Mouse (Mus musculus) liver, adult 2 months (tissue): Measurements from ENCODE around the gene Rnf20. TPM values are rescaled to one million over a fixed set of nuclear protein-coding genes. Genes with fewer than 3 reads are reported as not detected.

Experiments used
- DNase-seq: peaks from one replicate; pipeline ENCODE4 v3.0.0-alpha.2; 2011; ENCODE audit warnings: low read depth, low spot score; ENCODE audit errors: extremely low read depth
- H3K27ac ChIP-seq: fragments of 200-500 bp; replicated peaks from 2 replicates; pipeline ENCODE4 v1.5.1; 2012; ENCODE audit warnings: low read depth, mild to moderate bottlenecking, control low read depth, inconsistent platforms, low read length; ENCODE audit not compliant: insufficient read depth
- H3K27me3 ChIP-seq: fragments of 200-500 bp; 2 replicates; pipeline ENCODE4 v1.6.1; 2012; ENCODE audit warnings: mild to moderate bottlenecking, moderate library complexity, low read length, inconsistent platforms; ENCODE audit not compliant: control insufficient read depth, insufficient read depth
- H3K36me3 ChIP-seq: fragments of 200-500 bp; 2 replicates; pipeline ENCODE4 v1.6.1; 2012; ENCODE audit warnings: low read length, inconsistent platforms; ENCODE audit not compliant: control insufficient read depth, insufficient read depth
- H3K4me1 ChIP-seq: fragments of 200-500 bp; 2 replicates; pipeline ENCODE4 v1.6.1; 2011; ENCODE audit warnings: low read length; ENCODE audit not compliant: control insufficient read depth, insufficient read depth
- H3K4me3 ChIP-seq: fragments of 200-500 bp; 2 replicates; pipeline ENCODE4 v1.5.1; 2011; ENCODE audit warnings: low read depth, mild to moderate bottlenecking, control low read depth, low read length, moderate library complexity; ENCODE audit not compliant: insufficient read depth
- H3K79me2 ChIP-seq: fragments of 200-500 bp; 2 replicates; pipeline ENCODE4 v1.6.1; 2012; ENCODE audit warnings: inconsistent platforms, mild to moderate bottlenecking, low read length, moderate library complexity; ENCODE audit not compliant: control insufficient read depth, insufficient read depth
- H3K9ac ChIP-seq: fragments of 200-500 bp; 2 replicates; pipeline ENCODE4 v1.6.1; 2012; ENCODE audit warnings: low read depth, mild to moderate bottlenecking, control low read depth, inconsistent platforms, low read length
- CTCF ChIP-seq: fragments of 200-500 bp; IDR thresholded peaks from 2 replicates; pipeline ENCODE4 v1.5.1; 2011; ENCODE audit warnings: low read depth, low read length, control low read depth
- POLR2A ChIP-seq: fragments of 200-500 bp; IDR thresholded peaks from 2 replicates; pipeline ENCODE4 v1.6.1; 2011; ENCODE audit warnings: low read length, control low read depth; ENCODE audit not compliant: insufficient read depth; ENCODE audit errors: extremely low read depth
- WGBS: fragments of 180-500 bp; shearing (Covaris S2); methylation state at CpG from one replicate; pipeline ENCODE4 v1.1.7; 2018; 5-methylcytosine and 5-hydroxymethylcytosine counted together
- polyA plus RNA-seq: library from polyadenylated mRNA; depleted of rRNA; stranded (reverse); fragments of >200 nt; gene quantifications from 2 replicates; pipeline ENCODE4 v1.2.3, GENCODE M21; 2012
- total RNA-seq: library from RNA; depleted of rRNA; stranded (reverse); fragments of >200 nt; gene quantifications from 2 replicates; pipeline ENCODE4 v1.2.3, GENCODE M21; 2014

The Rnf20 gene
- total and polyA plus RNA-seq, 2 experiments = 8.5 to 18.3 TPM

GRCm38 (mm10) chr4:49664850-49665249 lies 33.0 kb downstream of the Rnf20 start:
- Histone ChIP-seq H3K4me1 (no peaks in the 10 kb centered on the region), H3K27me3 (no peaks in the 10 kb centered on the region), H3K27ac (no peak overlapping the region), H3K4me3 (no peak overlapping the region), H3K9ac (no peak overlapping the region), H3K79me2 (no peaks in the 10 kb centered on the region), H3K36me3 (peaks cover 15% of the 10 kb centered on the region)
- TF ChIP-seq CTCF (no peak), POLR2A (no peak)
- DNase-seq = no peak
- WGBS = 93% methylated on average over 5 of the region's 5 CpGs

- no peaks in the 10 kb centered on the region for H3K27me3 ChIP-seq
- WGBS = 80% methylated on average over 6 of the region's 6 CpGs
- H3K27ac ChIP-seq = no peak overlapping the region
- no peaks in the 10 kb centered on the region for H3K36me3 ChIP-seq
- no peak for DNase-seq
- no peaks in the 10 kb centered on the region for H3K4me1 ChIP-seq
- H3K9ac ChIP-seq = no peak overlapping the region
- H3K79me2 ChIP-seq = no peaks in the 10 kb centered on the region
- TF ChIP-seq CTCF = no peak
- TF ChIP-seq POLR2A = no peak
- H3K4me3 ChIP-seq = no peak overlapping the region
Measured at GRCm38 (mm10) chr4:49676071-49676470, 44.3 kb downstream of the Rnf20 start.

- H3K4me1 ChIP-seq = no peaks in the 10 kb centered on the region
- no peaks in the 10 kb centered on the region for H3K27me3 ChIP-seq
- H3K27ac ChIP-seq = no peak overlapping the region
- H3K9ac ChIP-seq = no peak overlapping the region
- WGBS = 65% methylated on average over 7 of the region's 7 CpGs
- no peaks in the 10 kb centered on the region for H3K79me2 ChIP-seq
- no peak overlapping the region for H3K4me3 ChIP-seq
- DNase-seq = no peak
- TF ChIP-seq CTCF (no peak), POLR2A (no peak)
- H3K36me3 ChIP-seq = no peaks in the 10 kb centered on the region
Measured at GRCm38 (mm10) chr4:49676790-49677189, 45.0 kb downstream of the Rnf20 start.

GRCm38 (mm10) chr4:49680171-49680875 lies 48.5 kb downstream of the Rnf20 start:
- Histone ChIP-seq H3K27ac (no peak overlapping the region), H3K36me3 (no peaks in the 10 kb centered on the region), H3K9ac (no peak overlapping the region), H3K4me1 (no peaks in the 10 kb centered on the region), H3K4me3 (no peak overlapping the region), H3K79me2 (no peaks in the 10 kb centered on the region), H3K27me3 (no peaks in the 10 kb centered on the region)
- no peak for TF ChIP-seq CTCF
- TF ChIP-seq POLR2A = no peak
- DNase-seq = no peak
- 91% methylated on average over 11 of the region's 11 CpGs for WGBS

- H3K36me3 ChIP-seq = no peaks in the 10 kb centered on the region
- TF ChIP-seq CTCF (no peak), POLR2A (no peak)
- no peak within 1 kb of the TSS for H3K27ac ChIP-seq
- no peak for DNase-seq
- H3K4me3 ChIP-seq = no peak within 1 kb of the TSS
- H3K9ac ChIP-seq = no peak within 1 kb of the TSS
- no peaks in the 10 kb centered on the region for H3K79me2 ChIP-seq
- 75% methylated on average over 13 of the region's 13 CpGs for WGBS
- H3K27me3 ChIP-seq = no peaks in the 10 kb centered on the region
- H3K4me1 ChIP-seq = no peaks in the 10 kb centered on the region
Measured at GRCm38 (mm10) chr4:49681812-49682211, 50.0 kb downstream of the Rnf20 start, which contains the start of gene Ppp3r2. Ppp3r2 (minus strand) TSS chr4:49682024.

GRCm38 (mm10) chr4:49688594-49689288 lies 56.9 kb downstream of the Rnf20 start:
- H3K27ac ChIP-seq = no peak overlapping the region
- no peaks in the 10 kb centered on the region for H3K79me2 ChIP-seq
- H3K4me1 ChIP-seq = no peaks in the 10 kb centered on the region; the same call in 1 of the 2 replicates
- peak; percentile 29; the same call in 1 of the 2 replicates for TF ChIP-seq CTCF
- TF ChIP-seq POLR2A = no peak
- H3K4me3 ChIP-seq = no peak overlapping the region
- DNase-seq = peak; percentile 47
- H3K9ac ChIP-seq = no peak overlapping the region
- WGBS = 28% methylated on average over 9 of the region's 9 CpGs
- no peaks in the 10 kb centered on the region for H3K36me3 ChIP-seq
- H3K27me3 ChIP-seq = 0 out of 2 replicates have a peak, but pooled peaks cover under 1% of the 10 kb centered on the region
